Comparison of ENCODE assay signal across 20 mouse cellular contexts in genomic region chr13:63402823-63403222, GRCm38 (mm10).
DNase-seq lines count a peak whose midpoint lies in the region; ATAC-seq and TF ChIP-seq lines count a peak whose summit lies in the region.
"Had no signal": no experiment of that assay in that cellular context is flagged by ENCODE, and none has a peak within 500 bp of the region (broad histone marks: within the 10 kb centered on the region; RNA-seq: fewer than 3 reads in every experiment).

No protein-coding gene starts in this region.

- peak; percentile 23; the same call in 1 of the 2 replicates for ATAC-seq in intestine, embryonic 15.5 days
- no peak for ATAC-seq in intestine, postnatal 0 days
- ATAC-seq: forebrain, embryonic 16.5 days; liver, embryonic 12.5 days had no signal

- WGBS in intestine, embryonic 15.5 days: 52% methylated on average over 2 of the region's 2 CpGs
- 75% methylated on average over 2 of the region's 2 CpGs for WGBS in intestine, postnatal 0 days

- peak; percentile 61 for DNase-seq in cerebellum, adult 11-12 months
- peak; percentile 7 to 18 for DNase-seq in cerebellum, postnatal 14 days
- peak; percentile 31 for DNase-seq in heart, postnatal 4 days
- no peak for DNase-seq in lung, postnatal 4 days
- no peak for DNase-seq in right cerebral cortex, postnatal 4 days
- DNase-seq: adrenal gland, postnatal 14 days; B cell, adult 2 months; gastrocnemius, adult 2 months; thymus, postnatal 36 days had no signal

- H3K9me3 ChIP-seq in intestine, embryonic 15.5 days: no peaks in the 10 kb centered on the region
- no peaks in the 10 kb centered on the region for H3K9me3 ChIP-seq in intestine, postnatal 0 days (ENCODE audit: control insufficient read depth)
- H3K9me3 ChIP-seq: embryonic facial prominence, embryonic 13.5 days; heart, embryonic 13.5 days; limb, embryonic 10.5 days; liver, embryonic 12.5 days; lung, embryonic 15.5 days; megakaryocyte, embryonic 14.5 days had no signal

- H3K4me1 ChIP-seq in intestine, embryonic 15.5 days (replicated peaks): no peaks in the 10 kb centered on the region
- H3K4me1 ChIP-seq in intestine, postnatal 0 days (replicated peaks; ENCODE audit: control insufficient read depth, insufficient read depth, low read length): no peaks in the 10 kb centered on the region
- H3K4me1 ChIP-seq: liver, embryonic 12.5 days had no signal

- no peak overlapping the region for H3K4me3 ChIP-seq in intestine, embryonic 15.5 days (replicated peaks)
- H3K4me3 ChIP-seq in intestine, postnatal 0 days (ENCODE audit: low read depth, low read length): no peak overlapping the region
- H3K4me3 ChIP-seq: embryonic facial prominence, embryonic 13.5 days; gastrocnemius, adult 2 months; heart, embryonic 13.5 days; layer of hippocampus, adult 2 months; limb, embryonic 10.5 days; liver, embryonic 12.5 days; lung, embryonic 15.5 days; megakaryocyte, embryonic 14.5 days had no signal

- no peak overlapping the region for H3K4me2 ChIP-seq in intestine, embryonic 15.5 days (replicated peaks)
- H3K4me2 ChIP-seq in intestine, postnatal 0 days (replicated peaks; ENCODE audit: low read depth): no peak overlapping the region
- H3K4me2 ChIP-seq: embryonic facial prominence, embryonic 13.5 days; heart, embryonic 13.5 days; liver, embryonic 12.5 days; lung, embryonic 15.5 days had no signal

- no peaks in the 10 kb centered on the region for H3K27me3 ChIP-seq in intestine, embryonic 15.5 days (replicated peaks)
- no peaks in the 10 kb centered on the region for H3K27me3 ChIP-seq in intestine, postnatal 0 days (replicated peaks; ENCODE audit: control insufficient read depth, insufficient read depth, low read length)
- H3K27me3 ChIP-seq: embryonic facial prominence, embryonic 13.5 days; heart, embryonic 13.5 days; liver, embryonic 12.5 days; lung, embryonic 15.5 days had no signal

- no peak for TF ChIP-seq CTCF in intestine, postnatal 0 days (IDR thresholded peaks at IDR 0.05; ENCODE audit: low read depth)

- H3K36me3 ChIP-seq in intestine, embryonic 15.5 days: no peaks in the 10 kb centered on the region
- H3K36me3 ChIP-seq in intestine, postnatal 0 days (ENCODE audit: control insufficient read depth, insufficient read depth): no peaks in the 10 kb centered on the region
- H3K36me3 ChIP-seq: embryonic facial prominence, embryonic 13.5 days; heart, embryonic 13.5 days; lung, embryonic 15.5 days had no signal

- H3K27ac ChIP-seq in intestine, embryonic 15.5 days: no peak overlapping the region
- no peak overlapping the region for H3K27ac ChIP-seq in intestine, postnatal 0 days (ENCODE audit: low read depth, low read length)
- H3K27ac ChIP-seq: embryonic facial prominence, embryonic 13.5 days; gastrocnemius, adult 2 months; heart, embryonic 13.5 days; kidney, postnatal 0 days; layer of hippocampus, adult 2 months; limb, embryonic 10.5 days; liver, embryonic 12.5 days; lung, embryonic 15.5 days had no signal

- H3K9ac ChIP-seq in intestine, embryonic 15.5 days: no peak overlapping the region
- H3K9ac ChIP-seq in intestine, postnatal 0 days (ENCODE audit: low read depth, low read length): no peak overlapping the region
- H3K9ac ChIP-seq: embryonic facial prominence, embryonic 13.5 days; heart, embryonic 13.5 days; liver, embryonic 12.5 days; lung, embryonic 15.5 days had no signal

Comparison
In these comparisons a context has a peak if more than half of its experiments do, and no peak if none do; other contexts are left out.
1. DNase-seq: peak in cerebellum, adult 11-12 months (single experiment), cerebellum, postnatal 14 days (2 of 2) and heart, postnatal 4 days (single experiment); none in lung, postnatal 4 days (0 of 2) and right cerebral cortex, postnatal 4 days (single experiment).